Mouse (Mus musculus): ENCODE measurements around the gene Cemip. TPM values are rescaled to one million over a fixed set of nuclear protein-coding genes. Genes with fewer than 3 reads are reported as not detected.

The Cemip gene
- total RNA-seq, 2 experiments from 2014 or later, result 16.9 to 21.5 TPM

- intact Hi-C loops (cut with DNase I), result no loop called here
- DNase-seq (ENCODE audit: low spot score in 2 of 2), result no peak
These were observed 14.4 kb upstream of the Cemip start for GRCm38 (mm10) chr7:84100672-84101071.

- DNase-seq (ENCODE audit: low spot score in 2 of 2), result no peak
- intact Hi-C loops (cut with DNase I), result no loop called here
These were observed 11.8 kb upstream of the Cemip start for GRCm38 (mm10) chr7:84098098-84098497.

- DNase-seq (ENCODE audit: low spot score in 2 of 2), result no peak
- intact Hi-C loops (cut with DNase I), result no loop called here
These were observed 10.2 kb upstream of the Cemip start for GRCm38 (mm10) chr7:84096501-84096900.

- intact Hi-C loops (cut with DNase I), result no loop called here
- DNase-seq (ENCODE audit: low spot score in 2 of 2), result no peak
These were observed 4.5 kb upstream of the Cemip start for GRCm38 (mm10) chr7:84090793-84091192.

- DNase-seq (ENCODE audit: low spot score in 2 of 2), result no peak
- intact Hi-C loops (cut with DNase I), result loop anchor here (5.0 to 10.0 kb wide), 3 partner anchors 63 to 705 kb away; partner anchors contain the start of gene Abhd17c
These were observed 3.5 kb upstream of the Cemip start for GRCm38 (mm10) chr7:84089777-84090176.

GRCm38 (mm10) chr7:84088971-84089370 lies 2.7 kb upstream of the Cemip start:
- peak; percentile 61 to 78 for DNase-seq (ENCODE audit: low spot score in 2 of 2)
- intact Hi-C loops (cut with DNase I), result loop anchor here (5.0 to 10.0 kb wide), 3 partner anchors 63 to 706 kb away; partner anchors contain the start of gene Abhd17c

GRCm38 (mm10) chr7:84088191-84088590 lies 1.9 kb upstream of the Cemip start:
- intact Hi-C loops (cut with DNase I), result loop anchor here (5.0 to 10.0 kb wide), 3 partner anchors 64 to 707 kb away; partner anchors contain the start of gene Abhd17c
- no peak for DNase-seq (ENCODE audit: low spot score in 2 of 2)

- DNase-seq (ENCODE audit: low spot score in 2 of 2), result peak; percentile 23 to 26
- intact Hi-C loops (cut with DNase I), result loop anchor here (5.0 to 10.0 kb wide), 3 partner anchors 67 to 710 kb away; partner anchors contain the start of gene Abhd17c
These were observed 1.0 kb downstream of the Cemip start for GRCm38 (mm10) chr7:84085049-84085945.

GRCm38 (mm10) chr7:84077257-84078013 lies 8.9 kb downstream of the Cemip start:
- DNase-seq (ENCODE audit: low spot score in 2 of 2), result no peak
- intact Hi-C loops (cut with DNase I), result no loop called here

GRCm38 (mm10) chr7:84074266-84074665 lies 12.0 kb downstream of the Cemip start:
- no peak for DNase-seq (ENCODE audit: low spot score in 2 of 2)
- intact Hi-C loops (cut with DNase I), result no loop called here

GRCm38 (mm10) chr7:84073856-84074255 lies 12.4 kb downstream of the Cemip start:
- intact Hi-C loops (cut with DNase I), result no loop called here
- no peak for DNase-seq (ENCODE audit: low spot score in 2 of 2)

- intact Hi-C loops (cut with DNase I), result no loop called here
- no peak for DNase-seq (ENCODE audit: low spot score in 2 of 2)
These were observed 17.4 kb downstream of the Cemip start for GRCm38 (mm10) chr7:84068931-84069330.

GRCm38 (mm10) chr7:84059799-84060198 lies 26.5 kb downstream of the Cemip start:
- peak in 1 of 2 experiments; percentile 56 for DNase-seq (ENCODE audit: low spot score in 2 of 2)
- intact Hi-C loops (cut with DNase I), result no loop called here

- DNase-seq (ENCODE audit: low spot score in 2 of 2), result no peak
- intact Hi-C loops (cut with DNase I), result no loop called here
These were observed 30.2 kb downstream of the Cemip start for GRCm38 (mm10) chr7:84055961-84056629.

GRCm38 (mm10) chr7:84053856-84054255 lies 32.4 kb downstream of the Cemip start:
- peak in 1 of 2 experiments; percentile 66 for DNase-seq (ENCODE audit: low spot score in 2 of 2)
- intact Hi-C loops (cut with DNase I), result no loop called here

- peak in 1 of 2 experiments; percentile 39 for DNase-seq (ENCODE audit: low spot score in 2 of 2)
- intact Hi-C loops (cut with DNase I), result no loop called here
These were observed 34.9 kb downstream of the Cemip start for GRCm38 (mm10) chr7:84051423-84051822.

GRCm38 (mm10) chr7:84045546-84045945 lies 40.8 kb downstream of the Cemip start:
- intact Hi-C loops (cut with DNase I), result no loop called here
- no peak for DNase-seq (ENCODE audit: low spot score in 2 of 2)

- peak; percentile 55 to 92 for DNase-seq (ENCODE audit: low spot score in 2 of 2)
- intact Hi-C loops (cut with DNase I), result loop anchor here (1.0 kb wide), 1 partner anchor 15 kb away; no protein-coding TSS in a partner anchor
These were observed 41.6 kb downstream of the Cemip start for GRCm38 (mm10) chr7:84044581-84045290.

- DNase-seq (ENCODE audit: low spot score in 2 of 2), result no peak
- intact Hi-C loops (cut with DNase I), result no loop called here
These were observed 43.6 kb downstream of the Cemip start for GRCm38 (mm10) chr7:84042726-84043125.

Data from left cerebral cortex, postnatal 25 days (tissue).